Mouse (Mus musculus) heart, postnatal 25 days (tissue): ENCODE data around the gene Tfpi. TPM values are rescaled to one million over a fixed set of nuclear protein-coding genes. Genes with fewer than 3 reads are reported as not detected.
A peak's percentile ranks its signal among the peaks of the same experiment; 100 is the strongest.
"Not testable (repeated sequence)": the region's sequence is repeated elsewhere in the genome, so short reads cannot be mapped to it uniquely, and the experiment has no call there.

Experiments
- DNase-seq: peaks from one replicate; pipeline ENCODE4 v3.0.0; 2022; ENCODE audit warnings: low spot score
- intact Hi-C: fragments of 180-260 bp; cut with DNase I; formaldehyde crosslinking; loops from one replicate; pipeline ENCODE4 v1.15.1; 2025
- total RNA-seq, 2 experiments: library from RNA; stranded (reverse); gene quantifications; 2 replicates each; pipeline ENCODE4 v1.2.3; 2021

The Tfpi gene
- 10 to 100 TPM; 51.3 to 57.6 TPM for total RNA-seq

DNA sequence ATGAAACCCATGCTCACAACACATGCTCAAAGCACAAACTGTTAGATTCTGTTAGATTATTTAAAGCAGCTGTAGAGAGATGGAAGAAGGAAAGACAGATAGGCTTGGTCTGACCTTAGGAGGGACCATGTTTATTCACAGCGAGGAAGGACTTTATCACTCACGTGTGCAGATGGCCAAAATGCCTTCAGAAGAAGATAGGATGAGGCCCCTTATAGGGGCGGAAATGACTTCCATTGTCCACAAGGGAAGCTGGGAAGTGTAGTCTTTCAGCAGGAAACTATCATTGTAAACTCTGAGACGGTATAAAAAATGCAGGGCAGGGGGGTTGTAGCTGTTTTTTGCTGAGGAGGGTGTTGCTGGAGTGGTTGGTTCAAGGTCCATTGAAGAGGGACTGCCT, at the start of gene Tfpi:
Gene Tfpi (minus strand): TSS at position 199 of the 400 bp plus-strand sequence.
- DNase-seq, result no peak
- intact Hi-C loops, result no loop called here

DNA sequence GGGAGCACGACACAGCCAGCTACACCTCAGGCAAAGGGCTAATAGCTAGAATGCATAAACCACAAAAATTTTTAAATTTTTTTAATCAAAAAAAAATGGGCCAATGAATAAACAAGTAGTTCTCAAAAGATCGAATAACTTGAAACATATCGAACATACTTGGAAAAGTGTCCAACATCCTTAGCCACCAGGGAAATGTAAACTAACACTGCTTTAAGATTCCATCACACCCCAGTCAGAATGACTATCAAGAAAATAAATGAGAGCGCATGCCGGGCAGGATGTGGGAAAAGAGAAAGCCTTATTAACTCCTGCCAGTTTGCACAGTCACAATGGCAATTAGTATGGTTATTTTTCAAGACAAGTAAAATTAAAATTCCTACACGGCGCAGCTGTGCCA, 49.6 kb upstream of the Tfpi start:
- no peak for DNase-seq
- intact Hi-C loops, result no loop called here

- no peak for DNase-seq
- intact Hi-C loops, result no loop called here
Observed at GRCm38 (mm10) chr2:84525806-84526205, 49.2 kb upstream of the Tfpi start.

DNA sequence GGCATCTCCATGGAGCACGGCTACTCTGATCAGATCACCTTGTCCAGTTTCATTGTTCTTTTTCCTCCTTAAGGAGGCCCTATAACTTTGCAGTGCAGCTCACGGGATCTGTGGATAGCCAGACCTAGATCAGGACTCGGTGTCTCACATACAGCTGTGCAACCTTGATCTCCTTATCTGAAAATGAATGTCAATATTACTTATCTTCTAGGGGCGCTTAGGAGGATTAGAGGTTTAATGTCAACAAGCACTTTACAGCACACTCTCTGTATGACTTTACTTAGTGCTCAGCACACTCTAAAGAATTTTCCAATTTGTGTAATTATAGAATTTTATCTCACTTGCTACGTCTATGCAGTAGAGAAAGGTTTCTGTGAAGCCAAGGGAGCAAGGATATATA, 48.5 kb upstream of the Tfpi start:
- DNase-seq, result no peak
- intact Hi-C loops, result no loop called here

GRCm38 (mm10) chr2:84523994-84524393, 47.4 kb upstream of the Tfpi start:
- intact Hi-C loops, result no loop called here

DNA sequence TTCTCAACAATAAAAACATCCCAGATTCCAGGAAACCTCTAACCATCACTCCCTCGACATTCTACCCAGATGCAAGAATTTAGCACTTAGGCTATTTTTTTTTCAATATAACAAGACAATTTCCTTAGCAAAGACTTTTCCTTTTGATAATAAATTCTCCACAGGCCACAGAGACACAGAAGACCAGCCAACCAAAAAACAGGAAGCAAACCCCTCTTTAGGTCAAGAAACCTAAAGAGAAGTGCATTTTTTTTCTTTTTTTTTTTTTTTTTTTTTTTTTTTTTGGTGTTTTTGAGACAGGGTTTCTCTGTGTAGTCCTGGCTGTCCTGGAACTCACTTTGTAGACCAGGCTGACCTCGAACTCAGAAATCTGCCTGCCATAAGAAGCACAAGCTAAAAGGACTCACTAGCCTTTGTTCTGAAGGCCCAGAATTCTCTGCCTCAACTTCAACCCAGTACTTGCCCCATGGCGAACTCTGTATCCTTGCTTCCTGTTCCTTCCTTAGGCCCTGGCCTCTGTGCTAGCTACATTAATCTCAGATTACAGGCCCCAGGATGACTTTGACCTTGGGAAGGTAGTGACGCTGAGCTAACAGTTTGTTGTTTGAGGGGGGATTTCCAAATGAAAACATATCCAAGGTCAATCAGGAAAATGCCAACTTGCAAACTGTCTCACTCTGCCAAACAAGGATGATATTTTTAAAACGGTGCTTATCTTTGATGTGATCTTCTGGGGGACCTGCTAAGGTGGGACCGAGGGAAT, 46.7 kb upstream of the Tfpi start:
- intact Hi-C loops, result no loop called here

More at GRCm38 (mm10) chr2:84523994-84524393, 47.4 kb upstream of the Tfpi start:
- no peak for DNase-seq

DNA sequence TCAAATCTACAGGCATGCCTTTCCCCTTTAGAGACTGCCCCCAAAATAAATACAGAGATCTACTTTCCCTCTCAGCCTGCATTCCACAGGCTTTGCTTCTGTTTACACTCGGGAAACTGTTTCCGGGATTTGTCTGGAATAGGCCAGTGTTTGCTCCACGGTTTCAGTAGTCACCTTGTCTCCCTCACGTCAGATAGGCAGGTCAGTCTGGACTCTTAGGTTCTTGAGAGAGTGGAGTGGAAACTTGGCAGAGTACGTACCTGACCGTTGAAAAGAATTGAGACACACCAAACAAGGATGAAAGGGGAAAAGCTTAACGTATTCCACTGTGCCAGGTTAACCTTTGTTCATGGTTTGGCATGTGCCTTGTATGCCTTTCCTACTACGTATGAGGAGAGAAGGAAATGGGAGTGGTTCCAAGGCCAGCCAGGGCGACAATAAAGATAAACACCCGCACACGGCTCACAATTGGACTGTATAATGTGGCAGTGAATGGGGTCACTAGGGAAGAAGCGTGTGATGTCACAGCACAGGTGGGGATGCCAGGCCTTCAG, 43.0 kb upstream of the Tfpi start:
- peak; percentile 18 for DNase-seq
- intact Hi-C loops, result no loop called here

More for the DNA sequence above, 46.7 kb upstream of the Tfpi start:
- no peak for DNase-seq

DNA sequence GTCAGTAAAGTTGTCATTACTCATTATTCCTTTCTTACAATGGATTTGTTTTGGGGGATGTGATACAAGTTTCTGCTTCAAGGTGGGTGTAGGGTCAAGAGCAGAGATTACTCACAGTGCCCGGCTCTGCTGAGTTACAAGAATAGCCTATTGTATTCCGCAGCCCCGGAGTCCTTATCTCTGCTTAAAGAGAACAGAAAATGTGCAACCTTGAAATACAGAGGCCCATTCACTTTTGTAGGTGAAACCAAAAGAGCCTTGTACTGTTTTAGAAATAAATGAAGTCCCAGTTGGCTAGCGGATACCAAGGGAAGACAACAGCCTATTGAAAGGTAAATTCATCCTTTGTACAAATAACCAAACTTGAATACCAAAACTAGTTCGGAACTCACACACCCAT, 42.2 kb upstream of the Tfpi start:
- intact Hi-C loops, result no loop called here
- no peak for DNase-seq

GRCm38 (mm10) chr2:84513281-84513680, 36.7 kb upstream of the Tfpi start:
- DNase-seq, result no peak
- intact Hi-C loops, result no loop called here

DNA sequence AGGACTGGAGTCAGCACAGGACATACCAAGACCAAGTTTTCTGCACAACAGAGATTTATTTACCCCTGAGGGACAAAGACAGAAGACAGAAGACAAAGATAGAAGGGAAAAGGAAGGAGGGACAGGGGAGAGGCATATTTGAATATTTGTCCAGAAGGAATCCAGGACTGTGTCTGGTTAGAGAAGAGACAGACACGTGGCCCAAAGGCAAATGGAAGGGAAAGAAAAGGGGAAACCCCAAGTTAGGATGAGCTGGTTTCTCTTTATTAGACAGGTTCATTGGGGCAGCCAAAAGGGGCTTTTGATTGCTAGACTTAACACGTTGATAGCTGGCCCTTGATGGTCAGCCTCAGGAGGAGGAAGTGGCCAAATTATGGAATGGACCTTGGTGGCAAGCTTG, 34.9 kb upstream of the Tfpi start:
- intact Hi-C loops, result no loop called here
- DNase-seq, result no peak

DNA sequence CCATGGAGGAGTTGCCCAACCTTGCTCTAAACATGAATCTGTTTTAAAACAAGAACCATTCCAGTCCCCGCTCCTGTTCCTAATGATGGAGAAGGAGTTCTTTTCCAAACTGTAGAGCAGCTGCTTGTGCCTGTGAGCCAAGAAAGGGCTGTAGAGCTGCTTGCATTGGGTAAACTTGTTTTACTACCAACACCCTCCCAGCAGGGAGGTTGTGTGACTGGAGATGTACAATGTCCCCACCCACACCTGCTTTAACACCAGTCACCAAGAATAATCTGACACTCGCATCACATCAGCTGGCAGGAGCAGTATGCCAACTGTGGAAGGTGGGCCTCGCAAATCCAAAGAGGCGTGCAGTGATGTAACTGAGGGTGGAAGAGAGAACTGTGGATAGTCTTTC, 34.5 kb upstream of the Tfpi start:
- intact Hi-C loops, result no loop called here
- DNase-seq, result no peak

GRCm38 (mm10) chr2:84504954-84505394, 28.4 kb upstream of the Tfpi start:
- intact Hi-C loops, DNase-seq: not testable (repeated sequence)

DNA sequence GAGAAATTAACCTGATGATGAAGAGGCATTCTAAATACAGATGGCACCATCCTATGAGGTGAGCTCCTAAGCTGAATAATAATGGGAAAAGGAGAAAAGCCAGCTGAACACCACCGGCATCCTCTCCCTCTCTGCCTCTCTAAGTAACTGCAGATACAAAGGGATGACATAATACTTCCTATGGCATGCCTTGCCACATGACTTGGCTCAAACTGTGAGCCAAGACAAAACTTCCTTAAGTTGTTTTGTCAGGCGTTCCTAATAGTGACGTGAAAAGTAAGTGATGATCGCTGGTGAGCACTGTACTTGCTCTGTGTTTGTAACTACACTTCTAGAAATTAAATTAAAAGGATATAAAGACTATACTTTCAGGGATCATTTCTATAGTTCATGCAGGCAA, 27.7 kb upstream of the Tfpi start:
- intact Hi-C loops, result no loop called here
- no peak for DNase-seq

GRCm38 (mm10) chr2:84498921-84499320, 22.3 kb upstream of the Tfpi start:
- DNase-seq, result no peak
- intact Hi-C loops, result no loop called here

DNA sequence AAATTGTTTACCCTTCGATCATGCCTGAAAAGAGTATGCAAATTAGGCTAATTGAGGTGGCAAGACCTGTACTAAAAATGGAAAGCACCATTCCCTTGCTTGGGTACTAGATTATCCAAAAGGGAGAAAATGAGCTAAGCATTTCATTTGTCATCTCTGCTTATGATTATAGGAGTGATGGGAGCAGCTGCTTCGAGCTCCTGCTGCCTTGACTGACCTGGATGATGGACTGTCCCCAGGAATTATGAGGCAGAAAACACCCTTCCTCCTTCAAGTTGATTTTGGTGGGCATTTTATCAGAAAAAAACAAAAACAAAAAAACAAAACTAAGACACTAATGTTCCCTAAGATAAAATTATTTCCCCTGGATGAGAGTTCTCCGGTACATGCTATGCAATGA, 18.5 kb upstream of the Tfpi start:
- intact Hi-C loops, result no loop called here
- DNase-seq, result no peak

DNA sequence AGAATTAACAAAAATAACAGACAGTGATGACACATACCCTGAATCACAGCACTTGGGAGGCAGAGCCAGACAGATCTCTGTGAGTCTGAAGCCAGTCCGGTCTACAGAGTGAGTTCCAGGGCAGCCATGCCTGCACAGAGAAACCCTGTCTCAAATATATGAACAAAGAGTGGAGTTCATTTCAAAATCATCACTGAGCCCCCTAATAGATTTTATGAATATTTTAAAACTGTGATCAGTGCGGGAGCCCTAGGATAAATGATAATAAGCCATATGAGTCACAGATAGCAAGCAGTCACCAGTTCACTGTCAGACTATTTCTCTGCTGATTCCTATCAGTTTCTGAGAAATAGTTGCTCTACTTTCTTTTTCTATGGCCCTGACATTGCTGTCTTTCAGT, 17.1 kb upstream of the Tfpi start:
- no peak for DNase-seq
- intact Hi-C loops, result no loop called here

GRCm38 (mm10) chr2:84491715-84492114, 15.1 kb upstream of the Tfpi start:
- intact Hi-C loops, result no loop called here
- no peak for DNase-seq

- intact Hi-C loops, result no loop called here
- no peak for DNase-seq
Observed at GRCm38 (mm10) chr2:84487705-84488291, 11.2 kb upstream of the Tfpi start.

GRCm38 (mm10) chr2:84481863-84482262, 5.3 kb upstream of the Tfpi start:
- intact Hi-C loops, result no loop called here
- no peak for DNase-seq

GRCm38 (mm10) chr2:84479036-84479435, 2.5 kb upstream of the Tfpi start:
- no peak for DNase-seq
- intact Hi-C loops, result loop anchor here (1.0 kb wide), 1 partner anchor 23 kb away; no protein-coding TSS in a partner anchor

DNA sequence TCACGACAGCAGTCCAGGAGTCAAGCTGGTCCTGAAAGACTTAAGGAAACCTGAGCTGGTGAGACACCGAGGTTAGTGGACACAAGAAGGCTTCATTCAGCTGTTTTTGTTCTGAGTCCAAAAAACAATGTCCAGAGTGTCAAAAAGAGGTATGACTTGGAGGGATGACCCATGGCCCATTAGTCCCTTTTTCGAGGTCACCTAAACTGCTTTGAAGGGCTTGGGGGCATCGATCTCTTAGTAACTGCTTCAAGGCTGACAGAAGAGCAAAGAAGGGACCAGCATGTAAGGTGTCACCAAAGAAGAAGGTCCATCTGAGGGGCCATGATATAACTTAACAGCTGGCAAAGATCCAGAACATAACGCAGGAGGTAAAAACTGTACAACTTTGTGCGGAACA, 1.2 kb upstream of the Tfpi start:
- intact Hi-C loops, result no loop called here
- no peak for DNase-seq
